Mouse (Mus musculus) spleen, adult 2 months (tissue): ENCODE measurements at regions not wholly inside any gene's neighbourhood (a gene's known extent, or its start where the extent isn't known, plus 50 kb on each side); places are given as distances from the start of the nearest gene placed in this dataset.

ENCODE experiments used
- DNase-seq, 2 experiments: peaks; one replicate each; pipeline versions ENCODE4 v3.0.0 to v3.0.0-alpha.2; 2012 to 2021; ENCODE audit warnings: low spot score in 2 of 2, low read depth in 1 of 2
- H3K27ac ChIP-seq: fragments of 200-500 bp; 2 replicates; pipeline ENCODE4 v1.5.1; 2012; ENCODE audit warnings: low read length, inconsistent platforms; ENCODE audit not compliant: insufficient read depth
- H3K27me3 ChIP-seq: fragments of 200-500 bp; 2 replicates; pipeline ENCODE4 v1.6.1; 2012; ENCODE audit warnings: mild to moderate bottlenecking, moderate library complexity, low read length, inconsistent platforms; ENCODE audit not compliant: control insufficient read depth, insufficient read depth
- H3K36me3 ChIP-seq: fragments of 200-500 bp; 2 replicates; pipeline ENCODE4 v1.6.1; 2012; ENCODE audit warnings: mild to moderate bottlenecking, low read length, inconsistent platforms; ENCODE audit not compliant: control insufficient read depth, insufficient read depth
- H3K4me1 ChIP-seq: fragments of 200-500 bp; 2 replicates; pipeline ENCODE4 v1.6.1; 2011; ENCODE audit warnings: inconsistent platforms; ENCODE audit not compliant: control insufficient read depth, insufficient read depth, insufficient read length
- H3K4me3 ChIP-seq: fragments of 200-500 bp; 2 replicates; pipeline ENCODE4 v1.5.1; 2011; ENCODE audit warnings: mild to moderate bottlenecking, inconsistent platforms; ENCODE audit not compliant: insufficient read depth, insufficient read length; ENCODE audit errors: extremely low read depth
- CTCF ChIP-seq: fragments of 200-500 bp; IDR thresholded peaks from 2 replicates; pipeline ENCODE4 v1.5.1; 2011; ENCODE audit warnings: mild to moderate bottlenecking, inconsistent platforms; ENCODE audit not compliant: insufficient read depth, insufficient read length, insufficient replicate concordance; ENCODE audit errors: extremely low read depth
- POLR2A ChIP-seq: fragments of 200-500 bp; IDR thresholded peaks from 2 replicates; pipeline ENCODE4 v1.6.1; 2011; ENCODE audit warnings: low read depth, low read length, inconsistent platforms
- WGBS: fragments of 180-500 bp; shearing (Covaris S2); methylation state at CpG from one replicate; pipeline ENCODE4 v1.1.7; 2018; 5-methylcytosine and 5-hydroxymethylcytosine counted together

DNA sequence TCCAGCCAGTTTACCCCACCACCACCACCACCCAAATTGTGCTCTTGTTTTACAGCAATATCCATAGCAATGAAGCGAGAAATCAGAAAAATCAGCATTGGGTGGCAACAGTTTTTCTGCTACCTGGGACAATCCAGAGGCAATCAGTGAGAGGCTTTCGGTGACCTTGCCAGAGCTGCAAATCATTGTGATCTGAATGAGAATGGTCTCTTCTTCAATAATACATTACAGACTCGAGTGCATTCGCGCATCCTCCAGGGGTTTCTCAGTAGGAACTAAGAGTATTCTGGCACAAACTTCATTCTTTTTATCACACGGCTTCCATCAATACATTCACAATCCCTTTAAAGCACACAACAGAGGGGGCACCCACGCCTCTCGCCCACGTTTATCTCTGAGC, 91.2 kb downstream of the Srek1 start:
- no peaks in the 10 kb centered on the region for H3K36me3 ChIP-seq
- H3K27me3 ChIP-seq, result no peaks in the 10 kb centered on the region
- no peak overlapping the region for H3K27ac ChIP-seq
- no peaks in the 10 kb centered on the region for H3K4me1 ChIP-seq
- H3K4me3 ChIP-seq, result no peak overlapping the region
- WGBS, result 86% methylated on average over 9 of the region's 9 CpGs
- no peak for DNase-seq
- no peak for TF ChIP-seq CTCF
- no peak for TF ChIP-seq POLR2A

DNA sequence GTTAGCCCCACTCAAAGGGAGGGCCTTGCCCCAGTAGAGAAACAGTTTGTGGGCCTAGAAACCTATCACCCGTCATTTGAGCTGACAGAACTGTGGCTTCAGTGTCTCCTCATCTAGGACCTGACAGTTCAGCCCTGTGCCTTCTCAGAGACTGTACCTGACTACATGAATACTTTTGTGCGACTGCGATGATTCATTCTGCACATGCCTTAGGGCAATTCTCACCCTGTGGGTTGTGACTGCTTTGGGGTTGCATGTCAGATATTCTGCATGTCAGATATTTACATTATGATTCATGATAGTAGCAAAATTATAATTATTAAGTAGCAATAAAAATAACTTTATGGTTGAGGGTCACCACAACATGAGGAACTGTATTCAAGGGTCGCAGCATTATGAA, 93.7 kb downstream of the Srek1 start:
- 90% methylated on average over 4 of the region's 4 CpGs for WGBS
- Histone ChIP-seq H3K36me3 (no peaks in the 10 kb centered on the region), H3K4me3 (no peak overlapping the region), H3K4me1 (no peaks in the 10 kb centered on the region), H3K27ac (no peak overlapping the region), H3K27me3 (no peaks in the 10 kb centered on the region)
- DNase-seq, result no peak
- TF ChIP-seq CTCF, result no peak
- TF ChIP-seq POLR2A, result no peak

DNA sequence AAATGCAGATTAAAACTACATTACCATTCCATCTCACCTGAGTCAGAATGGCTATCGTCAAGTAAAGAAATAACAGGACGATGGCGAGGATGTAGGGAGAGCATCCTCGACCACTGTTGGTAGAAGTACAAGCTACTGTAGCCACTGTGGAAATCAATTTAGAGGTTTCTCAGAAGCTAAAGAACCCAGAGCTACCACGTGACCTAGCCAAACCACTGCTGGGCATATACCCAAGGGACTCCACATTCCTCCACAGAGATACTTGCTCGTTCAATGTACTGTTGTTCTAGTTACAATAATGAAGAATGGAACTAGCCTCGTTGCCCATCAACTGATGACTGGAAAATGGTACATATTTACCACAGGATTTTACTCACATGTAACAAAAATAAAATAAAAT, 94.4 kb downstream of the Srek1 start:
- no peak overlapping the region for H3K4me3 ChIP-seq
- H3K27ac ChIP-seq, result no peak overlapping the region
- no peaks in the 10 kb centered on the region for H3K27me3 ChIP-seq
- H3K36me3 ChIP-seq, result no peaks in the 10 kb centered on the region
- no peak for DNase-seq
- no peaks in the 10 kb centered on the region for H3K4me1 ChIP-seq
- TF ChIP-seq CTCF, result no peak
- TF ChIP-seq POLR2A, result no peak
- WGBS, result 81% methylated on average over 7 of the region's 7 CpGs

DNA sequence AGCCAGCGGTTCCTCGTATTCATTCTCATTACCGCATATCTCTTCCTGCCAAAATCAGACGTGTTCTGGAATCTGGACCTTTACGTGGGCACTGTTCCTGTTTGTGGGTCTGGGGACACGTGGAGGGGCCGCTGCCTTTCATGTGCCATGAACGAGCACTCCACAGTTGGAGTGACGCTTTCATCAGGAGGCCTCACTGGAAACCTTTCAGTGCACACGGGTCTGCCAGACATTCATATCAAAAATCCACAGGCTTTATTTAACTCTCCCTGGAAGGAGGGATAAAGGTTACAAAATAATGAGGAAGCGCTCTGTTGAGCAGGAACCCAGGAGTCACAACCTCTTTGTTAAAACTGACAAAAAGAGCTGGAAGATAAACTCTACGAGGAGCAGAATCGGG, 97.6 kb downstream of the Srek1 start:
- TF ChIP-seq CTCF, result no peak
- TF ChIP-seq POLR2A, result no peak
- Histone ChIP-seq H3K4me1 (no peaks in the 10 kb centered on the region), H3K27ac (no peak overlapping the region), H3K27me3 (no peaks in the 10 kb centered on the region), H3K4me3 (no peak overlapping the region), H3K36me3 (no peaks in the 10 kb centered on the region)
- 81% methylated on average over 13 of the region's 13 CpGs for WGBS
- no peak for DNase-seq

DNA sequence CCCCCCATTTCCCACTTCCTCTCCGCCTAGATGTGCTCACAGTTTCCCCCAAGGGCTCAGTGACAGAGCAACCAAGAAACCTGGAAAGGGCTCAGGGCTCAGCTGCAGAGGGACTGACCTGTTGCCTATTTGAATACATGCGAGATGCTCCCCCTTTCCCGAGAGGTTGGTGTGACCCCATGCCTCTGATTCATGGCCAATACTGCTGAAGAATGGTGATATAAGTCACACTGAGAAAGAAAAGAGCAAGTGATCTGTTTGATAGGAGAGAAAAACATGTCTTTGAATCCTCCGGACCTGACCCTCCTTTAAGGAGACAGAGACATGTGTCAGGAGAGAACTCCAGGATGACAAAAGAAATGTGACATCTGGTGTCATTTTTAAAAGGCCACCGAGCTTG, 98.2 kb downstream of the Srek1 start:
- TF ChIP-seq POLR2A, result no peak
- no peak for TF ChIP-seq CTCF
- no peaks in the 10 kb centered on the region for H3K36me3 ChIP-seq
- no peaks in the 10 kb centered on the region for H3K27me3 ChIP-seq
- H3K4me1 ChIP-seq, result no peaks in the 10 kb centered on the region
- no peak for DNase-seq
- 81% methylated on average over 5 of the region's 5 CpGs for whole genome bisulfite sequencing
- H3K27ac ChIP-seq, result no peak overlapping the region
- no peak overlapping the region for H3K4me3 ChIP-seq

DNA sequence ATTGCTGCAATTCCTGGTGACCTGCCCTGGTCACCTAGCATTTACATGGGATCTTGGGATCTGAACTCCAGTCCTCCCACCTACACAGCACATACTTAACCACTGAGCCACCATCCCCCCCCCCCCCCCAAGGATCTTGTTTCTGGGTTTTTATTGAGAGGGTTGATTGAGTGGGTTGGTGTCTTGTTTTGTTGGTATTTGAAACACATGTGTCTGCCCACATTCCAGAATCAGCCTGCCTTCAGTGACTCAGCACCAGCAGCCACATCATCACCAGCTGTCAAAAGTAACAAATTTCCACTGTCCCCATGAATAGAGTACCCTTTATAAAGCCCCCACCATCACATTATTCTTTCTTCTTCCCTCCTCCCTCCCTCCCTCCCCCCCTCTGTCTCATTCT, 103.8 kb downstream of the Srek1 start:
- no peak for TF ChIP-seq CTCF
- TF ChIP-seq POLR2A, result no peak
- Histone ChIP-seq H3K36me3 (no peaks in the 10 kb centered on the region), H3K27me3 (no peaks in the 10 kb centered on the region), H3K27ac (no peak overlapping the region), H3K4me3 (no peak overlapping the region), H3K4me1 (no peaks in the 10 kb centered on the region)
- no peak for DNase-seq

DNA sequence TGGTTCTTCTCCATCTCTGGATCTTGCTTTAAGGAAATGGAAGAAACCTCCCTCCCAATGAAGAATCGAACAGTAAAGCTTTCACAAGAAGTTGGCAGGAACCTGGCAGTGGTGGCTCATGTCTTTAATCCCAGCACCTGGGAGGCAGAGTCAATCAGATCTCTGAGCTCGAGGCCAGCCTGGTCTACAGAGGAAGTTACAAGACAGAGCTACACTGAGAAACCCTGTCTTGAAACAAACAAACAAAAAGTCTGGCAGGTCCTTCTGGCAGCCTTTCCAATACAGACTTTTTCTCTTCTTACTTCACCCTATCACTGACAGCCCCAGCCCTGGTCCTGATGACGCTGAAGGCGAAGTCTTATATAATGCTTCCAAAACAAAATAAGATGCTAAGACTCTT, 104.6 kb downstream of the Srek1 start:
- Histone ChIP-seq H3K4me1 (no peaks in the 10 kb centered on the region), H3K36me3 (no peaks in the 10 kb centered on the region), H3K27me3 (no peaks in the 10 kb centered on the region), H3K4me3 (no peak overlapping the region), H3K27ac (no peak overlapping the region)
- TF ChIP-seq POLR2A (no peak), CTCF (no peak)
- WGBS, result 88% methylated on average over 4 of the region's 4 CpGs
- DNase-seq, result no peak

DNA sequence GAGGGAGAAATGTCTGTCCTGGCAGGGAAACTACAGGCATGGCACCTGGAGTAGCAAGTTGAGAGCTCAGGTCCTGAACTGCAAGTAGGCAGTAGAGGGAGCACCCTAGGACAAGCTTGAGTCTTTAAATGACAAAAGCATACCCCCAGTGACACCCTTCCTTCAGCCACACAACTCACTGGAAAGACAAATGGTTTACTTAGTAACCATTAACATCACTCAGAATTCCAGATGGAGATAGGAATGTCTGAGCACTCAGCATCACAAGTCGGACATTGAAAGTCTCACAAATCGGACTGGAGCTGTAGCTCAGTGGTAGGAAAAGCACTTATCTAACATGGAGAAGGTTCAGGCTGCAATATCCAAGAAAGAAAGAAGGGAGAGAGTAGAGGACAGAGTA, 106.7 kb downstream of the Srek1 start:
- TF ChIP-seq POLR2A (no peak), CTCF (no peak)
- H3K4me3 ChIP-seq, result no peak overlapping the region
- no peaks in the 10 kb centered on the region for H3K36me3 ChIP-seq
- 96% methylated on average over 2 of the region's 2 CpGs for WGBS
- no peak overlapping the region for H3K27ac ChIP-seq
- H3K27me3 ChIP-seq, result no peaks in the 10 kb centered on the region
- H3K4me1 ChIP-seq, result no peaks in the 10 kb centered on the region
- DNase-seq, result no peak
